Mouse (Mus musculus) midbrain, embryonic 12.5 days (tissue): ENCODE measurements around the gene Armc5. TPM values are rescaled to one million over a fixed set of nuclear protein-coding genes. Genes with fewer than 3 reads are reported as not detected.

Source experiments
- ATAC-seq: fragments of 200-750 bp; cut with Nextera tagmentation; 2 replicates; pipeline ENCODE4 v1.8.0; 2017; ENCODE audit warnings: low read depth, moderate TSS enrichment, moderate library complexity; ENCODE audit not compliant: low FRiP score
- H3K27ac ChIP-seq: fragments of 300-500 bp; sonication (generic); replicated peaks from 2 replicates; pipeline ENCODE4 v1.5.1; 2016; ENCODE audit warnings: mild to moderate bottlenecking
- H3K27me3 ChIP-seq: fragments of 300-500 bp; sonication (generic); 2 replicates; pipeline ENCODE4 v1.6.1; 2016; ENCODE audit warnings: mild to moderate bottlenecking
- H3K36me3 ChIP-seq: fragments of 300-500 bp; sonication (generic); 2 replicates; pipeline ENCODE4 v1.6.1; 2016
- H3K4me1 ChIP-seq: fragments of 300-500 bp; sonication (generic); 2 replicates; pipeline ENCODE4 v1.6.1; 2016
- H3K4me2 ChIP-seq: fragments of 300-500 bp; sonication (generic); replicated peaks from 2 replicates; pipeline ENCODE4 v1.6.1; 2016; ENCODE audit warnings: mild to moderate bottlenecking, moderate library complexity
- H3K4me3 ChIP-seq: fragments of 300-500 bp; sonication (generic); 2 replicates; pipeline ENCODE4 v1.5.1; 2016; ENCODE audit warnings: mild to moderate bottlenecking
- H3K9ac ChIP-seq: fragments of 300-500 bp; sonication (generic); replicated peaks from 2 replicates; pipeline ENCODE4 v1.6.1; 2016; ENCODE audit warnings: mild to moderate bottlenecking, moderate library complexity
- H3K9me3 ChIP-seq: fragments of 300-500 bp; sonication (generic); 2 replicates; pipeline ENCODE4 v1.6.1; 2016; ENCODE audit warnings: mild to moderate bottlenecking
- WGBS: fragments of 180-500 bp; shearing (Covaris S2); methylation state at CpG from one replicate; pipeline ENCODE4 v1.1.7; 2016; 5-methylcytosine and 5-hydroxymethylcytosine counted together
- polyA plus RNA-seq: library from polyadenylated mRNA; unstranded; fragments of >200 nt; fragmentation: Nextera tagmentation; extraction: Ambion mirVana; gene quantifications from 2 replicates; pipeline ENCODE4 v1.2.1, GENCODE M21; 2016

The Armc5 gene
- polyA plus RNA-seq = 16.3 and 16.7 TPM in 2 replicates

DNA sequence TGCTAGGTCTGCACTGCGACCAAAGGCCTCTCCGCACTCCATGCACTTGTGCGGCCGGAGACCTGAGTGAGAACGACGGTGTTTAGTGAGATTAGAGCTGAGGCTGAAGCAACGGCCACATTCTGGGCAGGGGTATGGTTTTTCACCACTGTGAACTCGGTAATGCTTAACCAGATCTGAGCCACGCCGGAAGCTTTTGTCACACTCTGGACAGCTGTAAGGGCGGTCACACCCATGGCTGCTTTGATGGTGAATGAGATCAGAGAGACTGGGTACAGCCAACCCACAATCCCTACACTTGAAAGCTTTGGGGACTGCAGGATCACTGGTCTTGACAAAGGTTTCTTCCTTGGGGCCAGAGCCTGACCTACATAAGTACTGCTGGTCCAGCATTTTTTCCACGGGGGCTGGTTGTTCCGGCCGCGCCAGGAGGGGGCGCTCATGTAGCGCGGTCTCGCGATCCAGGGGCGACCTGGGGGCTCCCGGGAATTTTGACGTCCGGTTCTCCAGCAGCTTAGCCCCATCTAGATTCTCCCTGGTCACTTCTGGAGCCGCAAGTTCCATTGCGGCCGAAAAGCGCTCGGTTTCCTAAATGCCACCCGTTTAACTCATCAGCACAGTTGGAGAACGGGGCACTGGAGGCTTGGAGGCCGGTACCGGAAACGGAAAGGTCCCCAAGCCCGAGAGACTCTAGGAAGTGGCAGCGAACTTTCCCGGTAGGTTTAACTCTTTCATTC, at the start of gene Armc5:
Gene Armc5, plus strand, starts transcription at position 487 of the 737 bp plus-strand sequence.
- peaks cover 21% of the 10 kb centered on the region for H3K4me1 ChIP-seq
- peaks cover 26% of the 10 kb centered on the region for H3K36me3 ChIP-seq
- H3K27me3 ChIP-seq = no peaks in the 10 kb centered on the region
- no peaks in the 10 kb centered on the region for H3K9me3 ChIP-seq
- WGBS = 25% methylated on average over 37 of the region's 37 CpGs
- no peak; the same call in 1 of the 2 replicates for ATAC-seq
- H3K4me2 ChIP-seq = peak within 1 kb of the TSS; percentile 85
- peak within 1 kb of the TSS; percentile 61 for H3K4me3 ChIP-seq
- peak within 1 kb of the TSS; percentile 63 for H3K9ac ChIP-seq
- peak within 1 kb of the TSS; percentile 90 for H3K27ac ChIP-seq

DNA sequence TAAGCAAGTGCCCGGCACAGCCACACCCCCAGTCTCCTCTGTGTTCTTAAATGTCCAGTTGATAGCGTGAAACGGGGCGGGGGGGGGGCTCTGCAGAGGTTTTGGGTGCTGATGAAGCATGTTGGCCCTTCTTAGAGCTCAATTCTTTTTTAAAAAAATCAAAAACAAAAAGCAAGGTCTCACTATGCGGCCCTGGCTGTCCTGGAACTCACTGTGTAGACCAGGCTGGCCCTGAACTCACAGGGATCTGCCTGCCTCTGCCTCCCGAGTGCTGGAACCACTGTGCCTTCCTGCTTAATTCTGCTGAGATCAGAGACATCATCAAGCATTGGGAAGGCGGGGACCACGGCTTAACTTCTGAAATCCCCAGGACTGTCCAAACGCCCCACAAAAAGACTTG, 35.5 kb upstream of the Armc5 start:
- H3K4me1 ChIP-seq = no peaks in the 10 kb centered on the region
- no peak for ATAC-seq
- no peak overlapping the region for H3K27ac ChIP-seq
- H3K27me3 ChIP-seq = no peaks in the 10 kb centered on the region
- H3K36me3 ChIP-seq = no peaks in the 10 kb centered on the region
- H3K4me3 ChIP-seq = no peak overlapping the region
- H3K9me3 ChIP-seq = no peaks in the 10 kb centered on the region
- WGBS = 86% methylated on average over 9 of the region's 9 CpGs
- H3K9ac ChIP-seq = no peak overlapping the region
- H3K4me2 ChIP-seq = no peak overlapping the region

DNA sequence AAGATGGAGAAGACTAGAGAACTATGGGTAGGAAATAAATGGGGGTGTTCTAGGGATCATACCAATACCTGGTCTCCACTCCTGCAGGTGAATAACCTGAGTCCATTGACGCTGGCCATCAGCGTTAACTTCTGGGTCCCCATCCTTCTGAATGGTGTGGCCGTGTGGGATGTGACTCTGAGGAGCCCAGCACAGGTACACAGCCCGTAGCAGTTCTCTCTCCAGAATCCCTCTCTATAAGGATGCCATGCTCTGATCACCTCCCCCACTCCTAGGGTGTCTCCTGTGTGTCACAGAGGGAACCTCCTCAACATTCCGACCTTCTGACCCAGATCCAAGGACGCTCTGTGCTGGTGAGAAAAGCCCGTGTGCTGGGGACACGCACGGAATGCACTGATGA, 34.1 kb upstream of the Armc5 start:
- H3K4me3 ChIP-seq = no peak overlapping the region
- H3K9ac ChIP-seq = no peak overlapping the region
- no peaks in the 10 kb centered on the region for H3K27me3 ChIP-seq
- no peak overlapping the region for H3K27ac ChIP-seq
- no peak overlapping the region for H3K4me2 ChIP-seq
- no peaks in the 10 kb centered on the region for H3K36me3 ChIP-seq
- ATAC-seq = no peak
- H3K9me3 ChIP-seq = no peaks in the 10 kb centered on the region
- WGBS = 78% methylated on average over 9 of the region's 9 CpGs
- H3K4me1 ChIP-seq = no peaks in the 10 kb centered on the region

DNA sequence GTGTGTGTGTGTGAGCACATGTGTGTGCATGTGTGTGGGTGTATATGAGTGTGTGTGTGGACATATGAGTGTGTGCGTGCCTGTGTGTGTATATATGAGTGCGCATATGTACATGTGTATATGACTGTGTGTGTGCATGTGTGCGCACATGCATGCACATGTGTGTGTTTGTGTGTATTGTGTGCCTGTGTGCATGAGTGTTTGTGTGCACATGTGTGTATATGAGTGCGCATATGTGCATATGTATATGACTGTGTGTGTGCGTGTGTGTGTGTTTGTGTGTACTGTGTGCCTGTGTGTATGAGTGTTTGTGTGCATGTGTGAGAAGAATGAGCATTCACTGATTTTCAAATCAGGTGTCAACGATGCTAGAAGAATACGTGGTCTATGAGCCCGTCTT, 33.0 kb upstream of the Armc5 start:
- Histone ChIP-seq H3K9ac (no peak overlapping the region), H3K4me1 (no peaks in the 10 kb centered on the region), H3K27me3 (no peaks in the 10 kb centered on the region), H3K4me2 (no peak overlapping the region), H3K4me3 (no peak overlapping the region), H3K36me3 (no peaks in the 10 kb centered on the region), H3K9me3 (no peaks in the 10 kb centered on the region), H3K27ac (no peak overlapping the region)
- 92% methylated on average over 8 of the region's 8 CpGs for WGBS
- ATAC-seq = no peak

DNA sequence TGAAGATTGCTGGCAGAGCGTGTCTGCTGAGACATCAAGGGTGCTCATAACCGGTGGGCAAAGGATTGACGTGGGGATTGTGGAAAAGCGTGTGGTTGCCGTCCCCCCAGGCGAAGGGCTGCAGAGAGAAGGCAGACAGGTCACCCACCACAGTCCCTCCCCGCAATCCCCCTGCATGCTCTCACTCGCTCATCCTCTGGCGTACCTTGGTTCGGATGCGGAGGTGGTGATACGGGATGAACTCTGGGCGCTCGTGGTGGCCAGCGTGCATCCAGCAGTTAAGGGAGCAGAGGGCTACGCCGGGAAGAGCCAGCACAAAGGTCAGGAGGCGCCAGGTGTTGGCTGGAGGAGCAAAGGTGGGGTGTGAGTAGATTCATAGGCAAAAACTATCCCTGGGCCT, 31.4 kb upstream of the Armc5 start:
- no peak overlapping the region for H3K27ac ChIP-seq
- H3K9ac ChIP-seq = no peak overlapping the region
- no peak overlapping the region for H3K4me2 ChIP-seq
- no peaks in the 10 kb centered on the region for H3K4me1 ChIP-seq
- ATAC-seq = no peak
- no peak overlapping the region for H3K4me3 ChIP-seq
- no peaks in the 10 kb centered on the region for H3K36me3 ChIP-seq
- 85% methylated on average over 18 of the region's 18 CpGs for WGBS
- no peaks in the 10 kb centered on the region for H3K27me3 ChIP-seq
- H3K9me3 ChIP-seq = no peaks in the 10 kb centered on the region

DNA sequence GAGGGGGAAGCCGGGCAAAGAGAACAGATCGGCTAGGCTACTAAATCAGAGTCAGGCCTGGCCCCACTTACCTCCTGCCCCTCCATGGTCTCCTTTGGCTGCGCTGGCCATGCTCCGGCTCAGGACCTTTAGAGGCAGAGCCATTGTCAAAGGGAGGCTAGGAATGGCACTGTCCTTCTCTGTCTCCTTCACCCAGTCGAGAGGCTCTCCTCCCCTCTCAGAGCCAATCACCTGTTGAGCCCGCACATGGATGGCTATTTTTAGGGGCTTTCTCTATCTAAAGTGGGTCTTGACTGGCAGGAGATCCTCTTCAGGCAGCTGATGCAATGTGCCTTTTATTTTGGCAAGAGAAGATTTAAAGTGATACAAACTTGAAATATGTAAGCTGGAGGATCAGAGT, 31.0 kb upstream of the Armc5 start, which contains the start of gene Cox6a2:
Gene Cox6a2, minus strand, starts transcription at position 236 of the 400 bp plus-strand sequence.
- no peaks in the 10 kb centered on the region for H3K27me3 ChIP-seq
- no peak within 1 kb of the TSS for H3K9ac ChIP-seq
- no peak for ATAC-seq
- no peak within 1 kb of the TSS for H3K4me3 ChIP-seq
- 87% methylated on average over 6 of the region's 6 CpGs for WGBS
- no peak within 1 kb of the TSS for H3K4me2 ChIP-seq
- no peaks in the 10 kb centered on the region for H3K4me1 ChIP-seq
- no peak within 1 kb of the TSS for H3K27ac ChIP-seq
- no peaks in the 10 kb centered on the region for H3K36me3 ChIP-seq
- H3K9me3 ChIP-seq = no peaks in the 10 kb centered on the region

DNA sequence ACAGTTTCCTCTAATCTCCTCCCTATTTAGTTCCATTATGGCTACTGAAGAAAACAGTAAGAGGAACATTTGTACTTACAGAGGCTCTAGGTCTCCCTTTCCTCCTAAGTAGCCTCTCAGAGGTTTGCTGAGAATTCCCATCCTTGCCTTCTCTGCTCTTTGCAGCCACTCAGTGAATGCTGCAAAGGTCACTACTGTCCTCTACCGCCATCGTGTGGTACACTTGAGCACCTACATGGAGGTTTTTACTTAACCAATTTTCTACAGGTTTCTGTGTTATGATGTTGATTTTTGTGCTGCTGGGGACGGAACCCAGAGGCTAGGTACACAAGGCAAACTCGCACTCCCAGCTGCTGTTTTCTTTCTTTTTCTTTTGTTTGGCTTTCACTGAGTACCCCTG, 29.0 kb upstream of the Armc5 start:
- no peak overlapping the region for H3K27ac ChIP-seq
- H3K9me3 ChIP-seq = no peaks in the 10 kb centered on the region
- no peaks in the 10 kb centered on the region for H3K36me3 ChIP-seq
- no peak overlapping the region for H3K4me3 ChIP-seq
- ATAC-seq = no peak
- no peak overlapping the region for H3K4me2 ChIP-seq
- no peak overlapping the region for H3K9ac ChIP-seq
- WGBS = 4% methylated on average over 4 of the region's 4 CpGs
- H3K27me3 ChIP-seq = no peaks in the 10 kb centered on the region
- H3K4me1 ChIP-seq = no peaks in the 10 kb centered on the region

DNA sequence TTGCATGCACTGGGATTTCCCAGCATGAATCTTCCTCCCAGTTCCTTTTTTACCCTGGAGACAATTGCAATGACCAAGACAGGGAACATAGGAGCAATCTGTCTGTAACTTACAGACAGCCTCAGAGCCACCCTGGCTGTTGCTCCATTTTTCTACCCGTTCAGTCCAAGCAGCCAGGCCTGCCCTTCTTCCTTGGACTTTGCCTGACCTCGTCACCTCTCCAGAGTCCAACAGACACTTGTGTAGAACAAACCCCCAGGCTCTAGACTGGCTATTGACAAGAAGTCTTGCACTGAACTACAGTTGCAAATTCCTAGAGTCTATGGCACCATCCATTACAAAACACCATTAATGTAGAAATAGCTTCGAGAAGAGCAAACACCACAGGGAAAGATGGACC, 27.3 kb upstream of the Armc5 start:
- no peak for ATAC-seq
- Histone ChIP-seq H3K27ac (no peak overlapping the region), H3K4me3 (no peak overlapping the region), H3K36me3 (no peaks in the 10 kb centered on the region), H3K27me3 (no peaks in the 10 kb centered on the region), H3K4me1 (no peaks in the 10 kb centered on the region), H3K9ac (no peak overlapping the region), H3K4me2 (no peak overlapping the region), H3K9me3 (no peaks in the 10 kb centered on the region)
- WGBS = 66% methylated on average over 3 of the region's 3 CpGs

DNA sequence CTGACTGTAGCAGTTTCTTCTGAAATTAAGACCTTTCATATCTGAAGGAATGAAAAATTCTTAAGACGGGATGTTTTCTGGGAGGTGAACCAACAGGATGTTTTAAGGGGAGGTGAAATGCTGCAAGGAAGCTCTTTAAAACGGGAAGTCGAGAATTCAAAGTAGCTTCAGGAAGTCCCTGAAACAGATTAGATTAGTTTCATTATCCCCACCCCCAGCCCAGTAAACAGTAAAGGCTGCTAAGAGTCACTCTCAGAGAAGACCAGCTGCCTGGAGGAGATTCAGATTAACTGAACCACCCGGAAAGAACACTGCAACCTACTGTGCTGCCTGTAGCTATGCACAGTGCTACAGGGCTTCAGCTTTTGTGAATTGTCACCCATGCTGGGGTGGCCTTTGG, 17.2 kb upstream of the Armc5 start:
- ATAC-seq = no peak
- no peak overlapping the region for H3K9ac ChIP-seq
- WGBS = 94% methylated on average over 4 of the region's 4 CpGs
- H3K27me3 ChIP-seq = no peaks in the 10 kb centered on the region
- H3K4me3 ChIP-seq = no peak overlapping the region
- H3K9me3 ChIP-seq = no peaks in the 10 kb centered on the region
- H3K4me1 ChIP-seq = no peaks in the 10 kb centered on the region
- H3K27ac ChIP-seq = no peak overlapping the region
- no peak overlapping the region for H3K4me2 ChIP-seq
- no peaks in the 10 kb centered on the region for H3K36me3 ChIP-seq

DNA sequence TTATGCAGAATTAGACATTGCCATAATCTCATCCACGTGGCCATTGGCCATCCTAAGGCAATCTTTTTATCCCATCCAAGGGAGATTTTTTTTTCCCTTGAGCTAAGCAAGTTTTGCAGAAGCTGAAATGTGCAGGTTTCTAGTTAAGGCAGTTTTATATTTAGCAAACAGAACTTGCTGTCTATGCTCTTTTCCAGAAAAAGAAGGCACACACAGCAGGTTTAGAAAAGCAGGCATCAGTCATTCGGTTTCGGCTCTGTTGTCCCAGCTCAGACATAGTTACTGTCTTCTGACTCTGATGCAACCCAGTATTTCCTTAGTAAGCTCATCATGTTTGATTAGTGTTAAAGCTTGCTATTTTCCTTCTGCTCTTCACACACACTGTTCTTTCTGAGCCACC, 16.2 kb upstream of the Armc5 start:
- no peak overlapping the region for H3K4me2 ChIP-seq
- H3K36me3 ChIP-seq = no peaks in the 10 kb centered on the region
- H3K9me3 ChIP-seq = no peaks in the 10 kb centered on the region
- no peak overlapping the region for H3K9ac ChIP-seq
- no peaks in the 10 kb centered on the region for H3K4me1 ChIP-seq
- 83% methylated on average over 3 of the region's 3 CpGs for WGBS
- H3K4me3 ChIP-seq = no peak overlapping the region
- H3K27me3 ChIP-seq = no peaks in the 10 kb centered on the region
- no peak for ATAC-seq
- no peak overlapping the region for H3K27ac ChIP-seq

DNA sequence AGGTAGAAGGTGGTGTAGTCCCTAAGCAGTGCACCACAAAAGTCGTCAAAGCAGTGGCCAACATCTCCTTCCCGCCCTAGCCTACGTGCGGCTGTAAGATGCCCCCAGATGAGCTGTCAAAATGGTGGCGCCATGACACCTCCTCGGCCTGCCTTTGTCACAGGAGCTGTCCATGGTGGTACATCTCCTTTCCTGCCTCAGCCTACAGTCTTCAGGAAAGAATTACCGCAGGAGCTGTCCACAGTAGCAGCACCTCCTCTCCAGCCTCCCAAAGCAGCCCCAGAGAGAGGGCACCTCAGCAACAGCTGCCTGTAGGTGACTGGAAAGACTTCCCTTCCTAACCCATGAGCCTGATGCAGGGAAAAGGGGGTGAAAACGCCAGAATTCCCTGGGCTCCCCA, 5.4 kb upstream of the Armc5 start:
- Histone ChIP-seq H3K27ac (no peak overlapping the region), H3K36me3 (no peaks in the 10 kb centered on the region), H3K4me1 (peaks cover 4% of the 10 kb centered on the region), H3K4me3 (no peak overlapping the region), H3K27me3 (no peaks in the 10 kb centered on the region), H3K9me3 (no peaks in the 10 kb centered on the region), H3K9ac (no peak overlapping the region), H3K4me2 (no peak overlapping the region)
- ATAC-seq = no peak
- 55% methylated on average over 8 of the region's 8 CpGs for WGBS

DNA sequence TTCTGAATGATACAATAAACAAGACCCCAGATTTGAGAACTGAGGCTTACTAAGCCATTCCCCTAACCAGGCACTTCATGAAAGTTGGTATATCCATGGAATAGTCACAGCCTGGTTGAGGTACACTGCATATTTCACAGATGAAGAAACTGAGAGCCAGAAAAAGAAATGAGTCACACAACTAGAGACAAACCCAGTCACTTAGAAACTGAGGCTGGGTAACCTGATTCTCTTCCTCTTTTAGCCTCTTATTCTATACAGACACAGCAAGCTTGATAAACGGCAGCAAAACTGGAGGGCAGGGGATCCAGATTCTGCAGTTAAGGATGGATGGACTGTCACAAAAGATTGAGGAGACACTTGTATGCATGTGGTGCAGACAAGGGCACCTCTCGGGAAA, 2.3 kb upstream of the Armc5 start:
- peaks cover 4% of the 10 kb centered on the region; the same call in 1 of the 2 replicates for H3K36me3 ChIP-seq
- no peak overlapping the region for H3K27ac ChIP-seq
- no peak overlapping the region for H3K9ac ChIP-seq
- WGBS = 87% methylated on average over 2 of the region's 2 CpGs
- ATAC-seq = no peak
- peaks cover 20% of the 10 kb centered on the region for H3K4me1 ChIP-seq
- H3K27me3 ChIP-seq = no peaks in the 10 kb centered on the region
- no peaks in the 10 kb centered on the region for H3K9me3 ChIP-seq
- H3K4me2 ChIP-seq = no peak overlapping the region
- H3K4me3 ChIP-seq = no peak overlapping the region

DNA sequence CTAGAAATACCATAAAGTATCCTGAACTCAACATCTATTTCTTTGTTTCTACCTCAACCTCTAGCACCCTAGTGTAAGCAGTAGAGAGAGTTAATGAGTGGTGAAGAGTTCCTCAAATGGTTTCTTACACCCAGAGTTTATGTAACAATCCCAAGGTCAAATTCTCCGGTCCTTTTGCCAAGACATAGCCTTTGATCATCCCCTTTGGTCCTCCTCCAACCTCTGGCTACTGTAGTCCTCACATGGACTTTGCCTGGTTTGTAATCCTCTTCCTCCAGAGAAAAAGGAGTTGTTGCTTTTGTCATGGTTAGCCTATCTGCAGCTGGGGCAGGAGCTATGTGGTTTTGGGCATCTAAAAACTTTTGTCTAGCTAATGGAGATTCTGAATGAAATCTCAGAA, 1.7 kb upstream of the Armc5 start:
- Histone ChIP-seq H3K4me2 (no peak overlapping the region), H3K9ac (no peak overlapping the region), H3K27ac (no peak overlapping the region), H3K4me3 (no peak overlapping the region), H3K9me3 (no peaks in the 10 kb centered on the region), H3K36me3 (peaks cover 11% of the 10 kb centered on the region), H3K27me3 (no peaks in the 10 kb centered on the region), H3K4me1 (peaks cover 21% of the 10 kb centered on the region)
- ATAC-seq = no peak
- 88% methylated on average over 1 of the region's 1 CpGs for WGBS
